8 mouse cellular contexts compared by ENCODE assay signal in genomic region chr1:178337551-178338317, GRCm38 (mm10). TPM values are rescaled to one million over a fixed set of nuclear protein-coding genes. Genes with fewer than 3 reads are reported as not detected.
DNase-seq lines count a peak whose midpoint lies in the region; ATAC-seq and TF ChIP-seq lines count a peak whose summit lies in the region.

Hnrnpu (minus strand) TSS chr1:178337797.

- intact Hi-C loops in left cerebral cortex, postnatal 10 days (cut with DNase I): loop anchor here (5.0 kb wide), 1 partner anchor 110 kb away; no protein-coding TSS in a partner anchor

- peak; percentile 97 for TF ChIP-seq POLR2A in cortical plate, adult 2 months (IDR thresholded peaks at IDR 0.05; ENCODE audit: extremely low read depth, insufficient read depth, low read length)

- H3K4me1 ChIP-seq in cortical plate, adult 2 months (ENCODE audit: control insufficient read depth, insufficient read depth, low read length): no peaks in the 10 kb centered on the region; the same call in 1 of the 2 replicates

- TF ChIP-seq CTCF in cortical plate, adult 2 months (IDR thresholded peaks at IDR 0.05; ENCODE audit: extremely low read depth, insufficient read depth, low read length): no peak

- H3K4me3 ChIP-seq in cortical plate, adult 2 months (ENCODE audit: insufficient read depth, low read length): peak within 1 kb of the TSS; percentile 97

- DNase-seq in gastrocnemius, postnatal 10 days: peak; percentile 98
- DNase-seq in left cerebral cortex, postnatal 10 days (ENCODE audit: extremely low spot score in 1 of 2, low spot score in 2 of 2): peak; percentile 93 to 98
- DNase-seq in right cerebral cortex, postnatal 25 days: peak; percentile 97
- DNase-seq in urinary bladder, postnatal 4 days (ENCODE audit: low spot score in 2 of 2): peak; percentile 95 to 96

- ATAC-seq in activated CD4-positive, CD25-positive, alpha-beta regulatory T cell, adult 4 months: peak; percentile 68
- peak; percentile 59 for ATAC-seq in inflammation-experienced regulatory T-cells, adult 6 months
- peak; percentile 77 for ATAC-seq in megakaryocyte-erythroid progenitor cell, adult 5-6 weeks (replicated peaks; ENCODE audit: low FRiP score, low TSS enrichment, poor library complexity, severe bottlenecking)

- peak within 1 kb of the TSS; percentile 100 for H3K27ac ChIP-seq in cortical plate, adult 2 months (ENCODE audit: insufficient read depth, low read length)

RNA-seq across cellular contexts. Expression of gene Hnrnpu, which starts in this region (rescaled TPM):
- polyA plus RNA-seq in activated CD4-positive, CD25-positive, alpha-beta regulatory T cell, adult 4 months (2017; shearing (Covaris generic)): 100 to 1,000 TPM in 1 of 2 experiments, 10 to 100 TPM in 1; 91.3 to 137 TPM
- polyA plus RNA-seq in cortical plate, adult 2 months (2012; rRNA removed): 317 and 349 TPM in 2 replicates
- total RNA-seq in gastrocnemius, postnatal 10 days (2021): 100 to 1,000 TPM; 180 to 224 TPM
- 100 to 1,000 TPM in 2 of 3 experiments, 10 to 100 TPM in 1; 89.8 to 166 (median 118) TPM for polyA plus RNA-seq in inflammation-experienced regulatory T-cells, adult 6 months (2017; shearing (Covaris generic))
- total RNA-seq in left cerebral cortex, postnatal 10 days (2021): 100 to 1,000 TPM; 412 to 414 TPM
- 517 and 688 TPM in 2 replicates for total RNA-seq in megakaryocyte-erythroid progenitor cell, adult 5-6 weeks (2014; fragmentation: Nextera tagmentation)
- total RNA-seq in megakaryocyte-erythroid progenitor cell, adult 5-6 weeks (2017): 688 and 728 TPM in 2 replicates

Comparison
In these comparisons a context has a peak if more than half of its experiments do, and no peak if none do; other contexts are left out.
1. Peak in every context shown above with its lines: DNase-seq, ATAC-seq, H3K4me3 ChIP-seq and H3K27ac ChIP-seq.